Mouse (Mus musculus): ENCODE measurements around the gene Micu2. TPM values are rescaled to one million over a fixed set of nuclear protein-coding genes. Genes with fewer than 3 reads are reported as not detected.

Micu2 gene
- polyA plus RNA-seq, 2 experiments, result 42.7 to 67.1 TPM

- WGBS, result 96% methylated on average over 9 of the region's 9 CpGs
- ATAC-seq (ENCODE audit: low FRiP score, low read depth) (no peak), DNase-seq (ENCODE audit: low spot score) (no peak)
- no peaks in the 10 kb centered on the region for H3K9me3 ChIP-seq (ENCODE audit: control insufficient read depth, low read length)
- peaks cover 7% of the 10 kb centered on the region; the same call in 1 of the 2 replicates for H3K36me3 ChIP-seq (ENCODE audit: control insufficient read depth, insufficient read depth, low read length)
- H3K4me1 ChIP-seq (ENCODE audit: control insufficient read depth, insufficient read depth, low read length), result peaks cover 2% of the 10 kb centered on the region; the same call in 1 of the 2 replicates
- H3K27ac ChIP-seq (replicated peaks; ENCODE audit: low read depth, low read length), result no peak overlapping the region
- H3K27me3 ChIP-seq (ENCODE audit: control insufficient read depth, insufficient read depth, low read length), result no peaks in the 10 kb centered on the region
- H3K9ac ChIP-seq (ENCODE audit: low read depth, low read length, severe bottlenecking), result no peak overlapping the region
- no peak for TF ChIP-seq POLR2A (IDR thresholded peaks at IDR 0.05; ENCODE audit: borderline replicate concordance, extremely low read depth, insufficient read depth, insufficient read length)
- H3K4me2 ChIP-seq (replicated peaks; ENCODE audit: low read depth, low read length, severe bottlenecking), result no peak overlapping the region
- no peak overlapping the region for H3K4me3 ChIP-seq (replicated peaks; ENCODE audit: low read length)
These were observed 121.1 kb downstream of the Micu2 start for GRCm38 (mm10) chr14:57877921-57878320.

DNA sequence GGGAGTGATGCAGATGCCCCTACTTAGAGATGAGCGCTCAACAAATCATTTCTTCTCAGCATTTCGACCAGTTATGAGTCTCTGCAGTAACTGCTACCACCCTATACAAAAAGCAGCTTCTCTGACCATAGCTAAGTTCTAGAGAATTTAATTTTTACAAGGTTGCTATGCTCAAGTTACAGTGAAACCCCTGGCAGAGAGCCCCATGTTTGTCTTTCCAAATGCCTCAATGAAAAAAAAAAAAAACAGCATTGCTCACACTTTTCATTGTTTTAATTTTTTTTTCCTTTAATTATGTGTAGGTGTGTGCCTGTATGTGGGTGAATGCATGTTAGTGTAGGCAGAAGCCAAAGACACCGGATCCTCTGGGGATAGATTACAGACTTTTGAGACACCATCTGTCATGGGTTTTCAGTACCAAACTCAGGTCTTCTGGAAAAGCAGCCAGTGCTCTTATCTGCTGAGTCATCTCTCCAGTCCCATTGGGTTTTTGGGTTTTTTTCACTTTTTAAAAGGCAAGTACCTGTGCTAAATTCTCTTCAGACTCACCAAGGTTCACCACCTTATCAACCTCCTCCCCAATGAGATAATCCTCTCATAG lies 132.3 kb downstream of the Micu2 start:
- no peak overlapping the region for H3K4me3 ChIP-seq (replicated peaks; ENCODE audit: low read length)
- no peak overlapping the region for H3K4me2 ChIP-seq (replicated peaks; ENCODE audit: low read depth, low read length, severe bottlenecking)
- no peak overlapping the region for H3K27ac ChIP-seq (replicated peaks; ENCODE audit: low read depth, low read length)
- no peak for DNase-seq (ENCODE audit: low spot score)
- no peak for TF ChIP-seq POLR2A (IDR thresholded peaks at IDR 0.05; ENCODE audit: borderline replicate concordance, extremely low read depth, insufficient read depth, insufficient read length)
- H3K4me1 ChIP-seq (ENCODE audit: control insufficient read depth, insufficient read depth, low read length), result no peaks in the 10 kb centered on the region
- H3K36me3 ChIP-seq (ENCODE audit: control insufficient read depth, insufficient read depth, low read length), result peaks cover 67% of the 10 kb centered on the region
- ATAC-seq (ENCODE audit: low FRiP score, low read depth), result no peak
- H3K9ac ChIP-seq (ENCODE audit: low read depth, low read length, severe bottlenecking), result no peak overlapping the region
- no peaks in the 10 kb centered on the region for H3K9me3 ChIP-seq (ENCODE audit: control insufficient read depth, low read length)
- 91% methylated on average over 3 of the region's 3 CpGs for WGBS
- H3K27me3 ChIP-seq (ENCODE audit: control insufficient read depth, insufficient read depth, low read length), result no peaks in the 10 kb centered on the region

Other genes starting within 250 kb of the Micu2 start
- gene Lats2, start 240.9 kb downstream of the Micu2 start, polyA plus RNA-seq (2012; rRNA removed), result 28.5 and 34.7 TPM in 2 replicates
- 25.3 and 29.7 TPM in 2 replicates for gene Lats2, start 240.9 kb downstream of the Micu2 start, polyA plus RNA-seq (2014; fragmentation: Nextera tagmentation; extraction: Ambion mirVana)
- gene Sap18, start 201.1 kb downstream of the Micu2 start, polyA plus RNA-seq (2012; rRNA removed), result 19.3 and 39.6 TPM in 2 replicates
- gene Sap18, start 201.1 kb downstream of the Micu2 start, polyA plus RNA-seq (2014; fragmentation: Nextera tagmentation; extraction: Ambion mirVana), result 37.5 and 45.6 TPM in 2 replicates
- gene Ska3, start 173.1 kb downstream of the Micu2 start, polyA plus RNA-seq (2012; rRNA removed), result 13.7 and 16.1 TPM in 2 replicates
- gene Ska3, start 173.1 kb downstream of the Micu2 start, polyA plus RNA-seq (2014; fragmentation: Nextera tagmentation; extraction: Ambion mirVana), result 18.0 and 22.7 TPM in 2 replicates
- gene Mrpl57, start 173.0 kb downstream of the Micu2 start, polyA plus RNA-seq (2012; rRNA removed), result 71.9 and 73.2 TPM in 2 replicates
- gene Mrpl57, start 173.0 kb downstream of the Micu2 start, polyA plus RNA-seq (2014; fragmentation: Nextera tagmentation; extraction: Ambion mirVana), result 152 and 162 TPM in 2 replicates
- gene Zdhhc20, start 109.0 kb downstream of the Micu2 start, polyA plus RNA-seq (2012; rRNA removed), result 28.4 and 30.6 TPM in 2 replicates
- 57.6 and 63.9 TPM in 2 replicates for gene Zdhhc20, start 109.0 kb downstream of the Micu2 start, polyA plus RNA-seq (2014; fragmentation: Nextera tagmentation; extraction: Ambion mirVana)
- 5.2 and 5.3 TPM in 2 replicates for gene Fgf9, start 71.3 kb upstream of the Micu2 start, polyA plus RNA-seq (2012; rRNA removed)
- gene Fgf9, start 71.3 kb upstream of the Micu2 start, polyA plus RNA-seq (2014; fragmentation: Nextera tagmentation; extraction: Ambion mirVana), result 10.2 and 10.4 TPM in 2 replicates